In the genomic region with DNA sequence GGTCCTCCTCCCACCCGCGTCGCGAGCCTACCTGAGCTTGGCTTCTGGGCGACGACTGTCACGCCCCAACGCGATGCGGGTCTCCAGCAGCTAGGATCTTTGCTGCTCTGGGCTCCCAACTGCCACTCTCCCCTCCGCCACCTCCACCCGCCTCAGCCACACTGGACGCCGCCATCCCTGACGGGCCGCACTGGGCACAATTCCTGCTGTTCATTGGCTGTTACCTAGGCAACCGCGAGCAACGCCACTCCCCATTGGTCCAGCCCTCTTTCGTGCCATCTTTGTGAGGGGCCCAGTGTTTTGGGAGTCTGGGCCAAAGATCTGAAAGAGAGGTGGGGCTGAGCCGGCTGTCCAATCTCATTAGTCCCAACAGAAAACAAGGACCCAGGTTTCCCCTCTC, we compare ENCODE assay signal across 8 mouse cellular contexts. TPM values are rescaled to one million over a fixed set of nuclear protein-coding genes. Genes with fewer than 3 reads are reported as not detected.
DNase-seq lines count a peak whose midpoint lies in the region; ATAC-seq and TF ChIP-seq lines count a peak whose summit lies in the region.

A gene (minus strand): TSS at position 192 of the 400 bp plus-strand sequence.

- ATAC-seq in heart, embryonic 13.5 days (ENCODE audit: extremely low read depth, insufficient number of reproducible peaks, low FRiP score, low TSS enrichment): no peak
- peak; percentile 83 for ATAC-seq in kidney, postnatal 0 days (replicated peaks; ENCODE audit: low FRiP score, low read depth)
- ATAC-seq in stomach, postnatal 0 days (ENCODE audit: low FRiP score, low TSS enrichment): peak; percentile 54

- WGBS in forebrain, embryonic 10.5 days: under 1% methylated on average over 21 of the region's 21 CpGs
- 0% methylated on average over 21 of the region's 21 CpGs for WGBS in heart, embryonic 13.5 days
- 1% methylated on average over 21 of the region's 21 CpGs for WGBS in kidney, postnatal 0 days
- WGBS in liver, adult 2 months: 9% methylated on average over 21 of the region's 21 CpGs
- 2% methylated on average over 21 of the region's 21 CpGs for WGBS in stomach, postnatal 0 days

- peaks cover 3% of the 10 kb centered on the region; the same call in 1 of the 2 replicates for H3K4me1 ChIP-seq in brown adipose tissue, adult 24 weeks (ENCODE audit: control insufficient read depth, insufficient read depth, insufficient read length, low read length)
- peaks cover 29% of the 10 kb centered on the region for H3K4me1 ChIP-seq in forebrain, embryonic 10.5 days
- peaks cover 20% of the 10 kb centered on the region for H3K4me1 ChIP-seq in heart, embryonic 13.5 days
- peaks cover 2% of the 10 kb centered on the region; the same call in 1 of the 2 replicates for H3K4me1 ChIP-seq in kidney, postnatal 0 days (replicated peaks; ENCODE audit: insufficient read depth, low read length)
- H3K4me1 ChIP-seq in liver, adult 2 months (ENCODE audit: control insufficient read depth, insufficient read depth, low read length): peaks cover 3% of the 10 kb centered on the region; the same call in 1 of the 2 replicates
- peaks cover 3% of the 10 kb centered on the region; the same call in 1 of the 2 replicates for H3K4me1 ChIP-seq in stomach, postnatal 0 days (replicated peaks; ENCODE audit: control insufficient read depth, insufficient read depth)

- no peak for TF ChIP-seq POLR2A in liver, adult 2 months (IDR thresholded peaks at IDR 0.05; ENCODE audit: extremely low read depth, insufficient read depth, low read length)

- no peak for TF ChIP-seq EP300 in stomach, postnatal 0 days (optimal IDR thresholded peaks at IDR 0.05)

- H3K27me3 ChIP-seq in forebrain, embryonic 10.5 days (ENCODE audit: poor library complexity, severe bottlenecking): no peaks in the 10 kb centered on the region
- no peaks in the 10 kb centered on the region for H3K27me3 ChIP-seq in heart, embryonic 13.5 days (replicated peaks)
- no peaks in the 10 kb centered on the region for H3K27me3 ChIP-seq in kidney, postnatal 0 days (ENCODE audit: insufficient read depth, low read length)
- H3K27me3 ChIP-seq in liver, adult 2 months (ENCODE audit: control insufficient read depth, insufficient read depth, low read length): peaks cover 7% of the 10 kb centered on the region
- no peaks in the 10 kb centered on the region for H3K27me3 ChIP-seq in stomach, postnatal 0 days (ENCODE audit: control insufficient read depth, insufficient read depth, low read length)

- peak within 1 kb of the TSS; percentile 28; the same call in 1 of the 2 replicates for H3K4me3 ChIP-seq in brown adipose tissue, adult 24 weeks (ENCODE audit: insufficient read depth, low read depth, low read length)
- peak within 1 kb of the TSS; percentile 83 for H3K4me3 ChIP-seq in forebrain, embryonic 10.5 days
- H3K4me3 ChIP-seq in heart, embryonic 13.5 days: peak within 1 kb of the TSS; percentile 78
- H3K4me3 ChIP-seq in kidney, postnatal 0 days (replicated peaks; ENCODE audit: low read depth, low read length): peak within 1 kb of the TSS; percentile 59
- peak within 1 kb of the TSS; percentile 46 for H3K4me3 ChIP-seq in liver, adult 2 months (ENCODE audit: insufficient read depth, low read depth, low read length)
- peak within 1 kb of the TSS; percentile 49 for H3K4me3 ChIP-seq in stomach, postnatal 0 days (ENCODE audit: low read depth, low read length)

- no peak within 1 kb of the TSS for H3K27ac ChIP-seq in brown adipose tissue, adult 24 weeks (replicated peaks; ENCODE audit: low read depth, low read length)
- H3K27ac ChIP-seq in forebrain, embryonic 10.5 days: peak within 1 kb of the TSS; percentile 93
- H3K27ac ChIP-seq in heart, embryonic 13.5 days (replicated peaks): no peak within 1 kb of the TSS
- peak within 1 kb of the TSS; percentile 36 for H3K27ac ChIP-seq in kidney, postnatal 0 days
- no peak within 1 kb of the TSS for H3K27ac ChIP-seq in liver, adult 2 months (replicated peaks; ENCODE audit: insufficient read depth, low read depth, low read length)
- H3K27ac ChIP-seq in stomach, postnatal 0 days (replicated peaks): no peak within 1 kb of the TSS

- peaks cover 7% of the 10 kb centered on the region; the same call in 1 of the 2 replicates for H3K79me2 ChIP-seq in liver, adult 2 months (ENCODE audit: control insufficient read depth, insufficient read depth, low read length)

- H3K9ac ChIP-seq in heart, embryonic 13.5 days: peak within 1 kb of the TSS; percentile 85
- peak within 1 kb of the TSS; percentile 74 for H3K9ac ChIP-seq in kidney, postnatal 0 days (ENCODE audit: low read depth, low read length)
- no peak within 1 kb of the TSS for H3K9ac ChIP-seq in liver, adult 2 months (ENCODE audit: low read depth, low read length)
- H3K9ac ChIP-seq in stomach, postnatal 0 days (ENCODE audit: low read length): peak within 1 kb of the TSS; percentile 59

- DNase-seq in CD4-positive helper T cell, adult 2 months (ENCODE audit: low read depth, low spot score): peak; percentile 51
- DNase-seq in forebrain, embryonic 10.5 days (ENCODE audit: extremely low spot score, low spot score): peak; percentile 95
- peak; percentile 96 for DNase-seq in kidney, postnatal 0 days (ENCODE audit: low spot score)
- no peak for DNase-seq in liver, adult 2 months (ENCODE audit: extremely low read depth, low read depth, low spot score)
- peak; percentile 95 for DNase-seq in neural tube, embryonic 10.5 days (ENCODE audit: extremely low spot score, low spot score)
- peak; percentile 83 for DNase-seq in stomach, postnatal 0 days (ENCODE audit: low spot score)

- no peak for TF ChIP-seq CTCF in kidney, postnatal 0 days (IDR thresholded peaks at IDR 0.05; ENCODE audit: low read depth)
- no peak for TF ChIP-seq CTCF in liver, adult 2 months (IDR thresholded peaks at IDR 0.05; ENCODE audit: low read depth, low read length)
- TF ChIP-seq CTCF in stomach, postnatal 0 days (IDR thresholded peaks at IDR 0.05; ENCODE audit: low read depth): no peak

- H3K9me3 ChIP-seq in forebrain, embryonic 10.5 days: no peaks in the 10 kb centered on the region
- no peaks in the 10 kb centered on the region for H3K9me3 ChIP-seq in heart, embryonic 13.5 days
- no peaks in the 10 kb centered on the region for H3K9me3 ChIP-seq in kidney, postnatal 0 days (replicated peaks; ENCODE audit: low read length)
- no peaks in the 10 kb centered on the region for H3K9me3 ChIP-seq in stomach, postnatal 0 days (ENCODE audit: control insufficient read depth, low read length)

- peak within 1 kb of the TSS; percentile 89 for H3K4me2 ChIP-seq in heart, embryonic 13.5 days
- peak within 1 kb of the TSS; percentile 88 for H3K4me2 ChIP-seq in kidney, postnatal 0 days (ENCODE audit: low read length)
- H3K4me2 ChIP-seq in stomach, postnatal 0 days (replicated peaks; ENCODE audit: low read depth): peak within 1 kb of the TSS; percentile 82

- H3K36me3 ChIP-seq in forebrain, embryonic 10.5 days (replicated peaks): no peaks in the 10 kb centered on the region
- H3K36me3 ChIP-seq in heart, embryonic 13.5 days: no peaks in the 10 kb centered on the region
- H3K36me3 ChIP-seq in kidney, postnatal 0 days (ENCODE audit: insufficient read depth, low read length): no peaks in the 10 kb centered on the region
- H3K36me3 ChIP-seq in liver, adult 2 months (ENCODE audit: control insufficient read depth, insufficient read depth, low read length): no peaks in the 10 kb centered on the region
- H3K36me3 ChIP-seq in stomach, postnatal 0 days (ENCODE audit: control insufficient read depth, insufficient read depth, low read length): no peaks in the 10 kb centered on the region

RNA-seq across cellular contexts. Expression of the gene that starts here (rescaled TPM):
- polyA plus RNA-seq in brown adipose tissue, adult 24 weeks (2012; ENCODE audit: insufficient read depth, insufficient read length, missing spikeins): 0.63 TPM in 1 of 2 replicates, not detected in the other
- polyA plus RNA-seq in forebrain, embryonic 10.5 days (2016; fragmentation: Nextera tagmentation; extraction: Ambion mirVana): 43.1 and 43.4 TPM in 2 replicates
- polyA plus RNA-seq in heart, embryonic 13.5 days (2015; fragmentation: Nextera tagmentation; extraction: Ambion mirVana): 15.2 and 15.3 TPM in 2 replicates
- 22.2 and 24.6 TPM in 2 replicates for polyA plus RNA-seq in kidney, postnatal 0 days (2015; fragmentation: Nextera tagmentation; extraction: Ambion mirVana)
- total RNA-seq in liver, adult 2 months (2014; rRNA removed): 0.09 and 0.13 TPM in 2 replicates
- polyA plus RNA-seq in liver, adult 2 months (2012; rRNA removed): 0.27 and 0.44 TPM in 2 replicates
- polyA plus RNA-seq in stomach, postnatal 0 days (2015; fragmentation: Nextera tagmentation; extraction: Ambion mirVana): 7.3 and 8.2 TPM in 2 replicates

Comparison
In these comparisons a context has a peak if more than half of its experiments do, and no peak if none do; other contexts are left out.
1. H3K27ac ChIP-seq: peak in forebrain, embryonic 10.5 days (single experiment) and kidney, postnatal 0 days (single experiment); none in brown adipose tissue, adult 24 weeks (single experiment), heart, embryonic 13.5 days (single experiment), liver, adult 2 months (single experiment) and stomach, postnatal 0 days (single experiment).
2. H3K4me3 ChIP-seq: peak in every context shown above with its lines; median percentile 83 in forebrain, embryonic 10.5 days; 78 in heart, embryonic 13.5 days; 59 in kidney, postnatal 0 days; 49 in stomach, postnatal 0 days; 46 in liver, adult 2 months; 28 in brown adipose tissue, adult 24 weeks.
3. Peak in every context shown above with its lines, with median percentiles within 50 percentile points of each other: H3K4me2 ChIP-seq.